8 mouse cellular contexts compared by ENCODE assay signal in genomic region chr7:73617910-73618757, GRCm38 (mm10).
DNase-seq lines count a peak whose midpoint lies in the region; ATAC-seq lines count a peak whose summit lies in the region.

No protein-coding gene starts in this region.

- H3K9me3 ChIP-seq in embryonic facial prominence, embryonic 10.5 days: no peaks in the 10 kb centered on the region
- H3K9me3 ChIP-seq in midbrain, embryonic 11.5 days (ENCODE audit: control insufficient read depth, low read length): no peaks in the 10 kb centered on the region

- H3K36me3 ChIP-seq in embryonic facial prominence, embryonic 10.5 days (replicated peaks): no peaks in the 10 kb centered on the region
- H3K36me3 ChIP-seq in midbrain, embryonic 11.5 days (ENCODE audit: control insufficient read depth, insufficient read depth, low read length): no peaks in the 10 kb centered on the region

- H3K27me3 ChIP-seq in embryonic facial prominence, embryonic 10.5 days (replicated peaks; ENCODE audit: low read depth, poor library complexity, severe bottlenecking): no peaks in the 10 kb centered on the region
- H3K27me3 ChIP-seq in midbrain, embryonic 11.5 days (ENCODE audit: control insufficient read depth, insufficient read depth, low read length): no peaks in the 10 kb centered on the region

- peak; percentile 82 for ATAC-seq in granulocyte monocyte progenitor cell, adult 5-6 weeks (replicated peaks; ENCODE audit: poor library complexity, severe bottlenecking)
- peak; percentile 96 for ATAC-seq in midbrain, embryonic 11.5 days (ENCODE audit: low FRiP score)

- intact Hi-C loops in left cerebral cortex, postnatal 4 days (cut with DNase I): loop anchor here (2.0 kb wide), 1 partner anchor 61 kb away; no protein-coding TSS in a partner anchor

- peak overlapping the region; percentile 77 for H3K4me3 ChIP-seq in embryonic facial prominence, embryonic 10.5 days
- H3K4me3 ChIP-seq in midbrain, embryonic 11.5 days (ENCODE audit: low read depth, low read length): peak overlapping the region; percentile 58

- peak overlapping the region; percentile 75 for H3K4me2 ChIP-seq in midbrain, embryonic 11.5 days

- peak overlapping the region; percentile 97 for H3K9ac ChIP-seq in midbrain, embryonic 11.5 days (ENCODE audit: low read length)

- H3K27ac ChIP-seq in embryonic facial prominence, embryonic 10.5 days (replicated peaks): peak overlapping the region; percentile 100
- peak overlapping the region; percentile 100 for H3K27ac ChIP-seq in midbrain, embryonic 11.5 days (ENCODE audit: low read depth, low read length)

- H3K4me1 ChIP-seq in embryonic facial prominence, embryonic 10.5 days: peaks cover 50% of the 10 kb centered on the region
- H3K4me1 ChIP-seq in midbrain, embryonic 11.5 days (ENCODE audit: control insufficient read depth, insufficient read depth, low read length): peaks cover 27% of the 10 kb centered on the region

- peak; percentile 99 for DNase-seq in adrenal gland, postnatal 14 days
- DNase-seq in embryonic facial prominence, embryonic 10.5 days (ENCODE audit: low spot score): peak; percentile 99
- peak; percentile 97 for DNase-seq in kidney, adult 11 months
- DNase-seq in left cerebral cortex, postnatal 4 days: peak; percentile 99
- DNase-seq in midbrain, embryonic 11.5 days (ENCODE audit: low spot score, missing footprints): peak; percentile 100
- DNase-seq in right cerebral cortex, postnatal 4 days: peak; percentile 100
- DNase-seq in yolk sac, embryonic 10.5 days (ENCODE audit: low spot score): peak; percentile 98

- under 1% methylated on average over 86 of the region's 86 CpGs for WGBS in embryonic facial prominence, embryonic 10.5 days
- under 1% methylated on average over 71 of the region's 86 CpGs for WGBS in midbrain, embryonic 11.5 days

Comparison
In these comparisons a context has a peak if more than half of its experiments do, and no peak if none do; other contexts are left out.
1. Peak in every context shown above with its lines: DNase-seq, ATAC-seq, H3K4me3 ChIP-seq and H3K27ac ChIP-seq.